Mouse (Mus musculus) MEL (cell line): ENCODE data around the gene Polr2h.

Experiments
- CTCF ChIP-seq, 3 experiments: IDR thresholded peaks in 2 of 3; conservative IDR thresholded peaks in 1 of 3; 2 replicates each; pipeline ENCODE4 v1.5.1; 2011 to 2012; ENCODE audit warnings: low read length in 3 of 3, low read depth in 2 of 3, mild to moderate bottlenecking in 2 of 3, improper control_type of control experiment in 1 of 3, inconsistent platforms in 1 of 3, mixed read lengths in 1 of 3, moderate library complexity in 1 of 3; ENCODE audit not compliant: control insufficient read depth in 1 of 3, insufficient read depth in 1 of 3, poor library complexity in 1 of 3, severe bottlenecking in 1 of 3
- EP300 ChIP-seq, 2 experiments: IDR thresholded peaks; 2 replicates each; pipeline ENCODE4 v1.6.1; 2011; ENCODE audit warnings: improper control_type of control experiment in 2 of 2, low read length in 2 of 2, low read depth in 1 of 2, mild to moderate bottlenecking in 1 of 2
- JUND ChIP-seq: IDR thresholded peaks from 2 replicates; pipeline ENCODE4 v1.6.1; 2011; ENCODE audit warnings: low read depth, mild to moderate bottlenecking, improper control_type of control experiment, low read length
- MAX ChIP-seq: IDR thresholded peaks from 2 replicates; pipeline ENCODE4 v1.6.1; 2011; ENCODE audit warnings: low read length, improper control_type of control experiment
- NELFE ChIP-seq: IDR thresholded peaks from 2 replicates; pipeline ENCODE4 v1.6.1; 2011; ENCODE audit warnings: low read depth, low read length, improper control_type of control experiment
- NRF1 ChIP-seq: IDR thresholded peaks from 2 replicates; pipeline ENCODE4 v1.6.1; 2014; ENCODE audit warnings: low read depth, mild to moderate bottlenecking, inconsistent platforms, low read length, improper control_type of control experiment, moderate library complexity; ENCODE audit not compliant: poor library complexity, insufficient read depth, severe bottlenecking
- POLR2A ChIP-seq, 2 experiments: IDR thresholded peaks; 2 replicates each; pipeline ENCODE4 v1.6.1; 2011 to 2012; ENCODE audit warnings: low read length in 2 of 2, mild to moderate bottlenecking in 2 of 2, control low read depth in 1 of 2, improper control_type of control experiment in 1 of 2, low read depth in 1 of 2, moderate library complexity in 1 of 2; ENCODE audit not compliant: control insufficient read depth in 1 of 2, insufficient read depth in 1 of 2, poor library complexity in 1 of 2
- RAD21 ChIP-seq: IDR thresholded peaks from 2 replicates; pipeline ENCODE4 v1.6.1; 2011; ENCODE audit warnings: mild to moderate bottlenecking, low read depth, low read length, improper control_type of control experiment
- SIN3A ChIP-seq: IDR thresholded peaks from 2 replicates; pipeline ENCODE4 v1.6.1; 2012; ENCODE audit warnings: low read length, improper control_type of control experiment, inconsistent platforms
- SMC3 ChIP-seq: IDR thresholded peaks from 2 replicates; pipeline ENCODE4 v1.6.1; 2011; ENCODE audit warnings: low read depth, low read length, improper control_type of control experiment
- USF1 ChIP-seq: IDR thresholded peaks from 2 replicates; pipeline ENCODE4 v1.6.1; 2014; ENCODE audit warnings: low read depth, mild to moderate bottlenecking, inconsistent platforms, low read length, improper control_type of control experiment, moderate library complexity
- ZKSCAN1 ChIP-seq: IDR thresholded peaks from 2 replicates; pipeline ENCODE4 v1.6.1; 2012; ENCODE audit warnings: low read depth, mild to moderate bottlenecking, inconsistent platforms, low read length, improper control_type of control experiment, moderate library complexity
- ZMIZ1 ChIP-seq: IDR thresholded peaks from 2 replicates; pipeline ENCODE4 v1.6.1; 2012; ENCODE audit warnings: low read depth, mild to moderate bottlenecking, inconsistent platforms, low read length, improper control_type of control experiment, moderate library complexity
- ZNF384 ChIP-seq: IDR thresholded peaks from 2 replicates; pipeline ENCODE4 v1.6.1; 2012; ENCODE audit warnings: low read depth, mild to moderate bottlenecking, inconsistent platforms, low read length, improper control_type of control experiment

DNA sequence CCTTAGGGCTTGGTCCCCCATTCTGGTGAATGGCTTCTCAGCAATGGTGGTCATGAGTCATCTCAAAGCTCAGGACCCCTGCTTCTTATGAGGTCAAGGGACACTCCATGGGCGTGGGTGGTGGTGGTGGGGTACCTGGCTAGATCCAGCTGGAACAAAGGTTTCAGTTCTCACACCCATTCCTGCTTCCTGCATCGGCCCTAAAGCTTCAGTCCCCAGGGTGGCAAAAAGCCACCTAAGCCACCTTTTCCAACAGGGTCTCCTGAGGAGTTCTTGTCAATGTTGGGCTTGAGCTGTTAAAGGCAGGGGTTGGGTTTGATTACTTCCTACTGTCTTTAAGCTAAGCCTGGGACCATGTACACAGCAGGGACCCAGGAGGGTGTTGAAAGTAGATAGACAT, 2.3 kb upstream of the Polr2h start:
- TF ChIP-seq NELFE (no peak), MAX (no peak), EP300 (IDR thresholded peaks at IDR 0.05; ENCODE audit: low read depth in 1 of 2, low read length in 2 of 2) (no peak), USF1 (no peak), SIN3A (no peak), ZNF384 (no peak), ZKSCAN1 (no peak), CTCF (IDR thresholded peaks at IDR 0.05 in 2 of 3, conservative IDR thresholded peaks at IDR 0.05 in 1 of 3; ENCODE audit: control insufficient read depth in 1 of 3, insufficient read depth in 1 of 3, low read depth in 2 of 3, low read length in 3 of 3, poor library complexity in 1 of 3, severe bottlenecking in 1 of 3) (no peak), ZMIZ1 (no peak), RAD21 (no peak), POLR2A (IDR thresholded peaks at IDR 0.05; ENCODE audit: control insufficient read depth in 1 of 2, insufficient read depth in 1 of 2, low read depth in 1 of 2, low read length in 2 of 2, poor library complexity in 1 of 2) (no peak), SMC3 (no peak), JUND (no peak), NRF1 (no peak)
